Mouse (Mus musculus): ENCODE data around the gene Mapkap1. TPM values are rescaled to one million over a fixed set of nuclear protein-coding genes. Genes with fewer than 3 reads are reported as not detected.

Mapkap1 gene
- polyA plus RNA-seq, 1 experiment from 2014 or later: 60.7 TPM

DNA sequence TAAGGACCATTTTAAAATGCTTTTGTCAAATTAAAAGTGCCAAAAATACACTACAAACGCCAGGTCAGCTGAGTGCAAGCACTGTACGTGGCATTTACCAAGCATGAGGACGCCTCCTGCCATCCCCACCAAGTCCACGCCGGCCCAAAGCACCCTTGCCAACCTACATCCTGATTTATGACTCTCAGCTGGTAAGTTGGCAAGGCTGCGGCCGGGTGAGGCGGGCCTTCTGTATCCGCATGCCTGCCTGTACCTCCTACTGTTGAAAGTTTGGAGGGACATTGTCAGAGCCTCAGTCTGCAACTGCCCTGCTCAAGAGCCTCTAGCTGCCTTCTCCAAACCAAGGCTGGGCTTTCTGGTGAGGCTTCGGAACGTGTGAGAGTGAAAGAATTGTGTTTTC is 215.9 kb downstream of the Mapkap1 start:
- Histone ChIP-seq H3K27me3 (ENCODE audit: control insufficient read depth, insufficient read depth, low read length) (no peaks in the 10 kb centered on the region), H3K9ac (ENCODE audit: low read length) (no peak overlapping the region), H3K4me3 (ENCODE audit: low read length) (no peak overlapping the region), H3K9me3 (replicated peaks; ENCODE audit: control insufficient read depth, low read length) (no peaks in the 10 kb centered on the region), H3K36me3 (ENCODE audit: control insufficient read depth, insufficient read depth) (no peaks in the 10 kb centered on the region), H3K4me2 (ENCODE audit: low read depth, low read length) (no peak overlapping the region), H3K4me1 (ENCODE audit: control insufficient read depth, insufficient read depth, low read length) (peaks cover 12% of the 10 kb centered on the region), H3K27ac (ENCODE audit: low read length) (no peak overlapping the region)
- no peak for ATAC-seq (replicated peaks; ENCODE audit: extremely low read depth, insufficient read depth, low FRiP score)
- WGBS: 83% methylated on average over 11 of the region's 11 CpGs

DNA sequence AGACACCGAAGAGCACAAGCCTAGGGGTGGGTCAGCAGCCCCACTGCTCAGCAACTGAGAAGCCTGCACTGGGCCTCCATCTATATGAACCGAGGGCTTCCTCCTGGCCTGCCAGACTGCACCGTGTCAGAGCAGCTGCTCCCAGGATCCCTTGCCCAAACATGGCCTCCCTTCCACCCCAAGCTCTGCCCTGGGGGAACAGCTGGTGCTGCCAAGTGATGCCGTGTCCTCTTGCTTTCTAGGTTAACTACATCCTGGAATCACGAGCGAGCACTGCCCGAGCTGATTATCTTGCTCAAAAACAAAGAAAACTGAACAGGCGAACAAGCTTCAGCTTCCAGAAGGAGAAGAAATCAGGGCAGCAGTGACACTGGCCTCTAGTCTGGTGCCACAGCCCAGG is 216.6 kb downstream of the Mapkap1 start:
- Histone ChIP-seq H3K36me3 (ENCODE audit: control insufficient read depth, insufficient read depth) (no peaks in the 10 kb centered on the region), H3K27ac (ENCODE audit: low read length) (no peak overlapping the region), H3K9me3 (replicated peaks; ENCODE audit: control insufficient read depth, low read length) (no peaks in the 10 kb centered on the region), H3K9ac (ENCODE audit: low read length) (no peak overlapping the region), H3K4me1 (ENCODE audit: control insufficient read depth, insufficient read depth, low read length) (peaks cover 13% of the 10 kb centered on the region), H3K27me3 (ENCODE audit: control insufficient read depth, insufficient read depth, low read length) (no peaks in the 10 kb centered on the region), H3K4me2 (ENCODE audit: low read depth, low read length) (no peak overlapping the region), H3K4me3 (ENCODE audit: low read length) (no peak overlapping the region)
- 84% methylated on average over 8 of the region's 8 CpGs for WGBS
- no peak for ATAC-seq (replicated peaks; ENCODE audit: extremely low read depth, insufficient read depth, low FRiP score)

DNA sequence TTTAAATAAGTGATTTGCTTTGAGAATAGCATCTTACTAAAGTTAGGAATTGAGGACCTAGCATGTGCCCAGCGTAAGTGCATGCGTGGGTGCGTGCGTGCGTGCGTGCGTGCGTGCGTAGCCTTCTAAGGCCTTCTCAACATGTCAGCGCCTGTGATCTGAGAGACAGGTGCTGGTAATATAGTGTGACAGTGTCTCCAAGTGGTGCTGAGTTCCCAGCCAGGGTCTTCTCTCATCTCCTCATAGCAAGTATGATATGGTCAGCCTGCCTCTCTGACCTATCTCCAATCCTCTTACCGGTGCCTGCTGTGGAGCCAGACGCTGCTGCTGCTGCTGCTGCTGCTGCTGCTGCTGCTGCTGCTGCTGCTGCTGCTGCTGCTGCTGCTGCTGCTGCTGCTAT is 217.5 kb downstream of the Mapkap1 start:
- H3K27me3 ChIP-seq (ENCODE audit: control insufficient read depth, insufficient read depth, low read length): no peaks in the 10 kb centered on the region
- H3K4me1 ChIP-seq (ENCODE audit: control insufficient read depth, insufficient read depth, low read length): peaks cover 21% of the 10 kb centered on the region
- no peaks in the 10 kb centered on the region for H3K9me3 ChIP-seq (replicated peaks; ENCODE audit: control insufficient read depth, low read length)
- no peak for ATAC-seq (replicated peaks; ENCODE audit: extremely low read depth, insufficient read depth, low FRiP score)
- no peak overlapping the region for H3K4me3 ChIP-seq (ENCODE audit: low read length)
- no peak overlapping the region for H3K27ac ChIP-seq (ENCODE audit: low read length)
- H3K4me2 ChIP-seq (ENCODE audit: low read depth, low read length): no peak overlapping the region
- no peak overlapping the region for H3K9ac ChIP-seq (ENCODE audit: low read length)
- WGBS: 90% methylated on average over 12 of the region's 12 CpGs
- H3K36me3 ChIP-seq (ENCODE audit: control insufficient read depth, insufficient read depth): no peaks in the 10 kb centered on the region

DNA sequence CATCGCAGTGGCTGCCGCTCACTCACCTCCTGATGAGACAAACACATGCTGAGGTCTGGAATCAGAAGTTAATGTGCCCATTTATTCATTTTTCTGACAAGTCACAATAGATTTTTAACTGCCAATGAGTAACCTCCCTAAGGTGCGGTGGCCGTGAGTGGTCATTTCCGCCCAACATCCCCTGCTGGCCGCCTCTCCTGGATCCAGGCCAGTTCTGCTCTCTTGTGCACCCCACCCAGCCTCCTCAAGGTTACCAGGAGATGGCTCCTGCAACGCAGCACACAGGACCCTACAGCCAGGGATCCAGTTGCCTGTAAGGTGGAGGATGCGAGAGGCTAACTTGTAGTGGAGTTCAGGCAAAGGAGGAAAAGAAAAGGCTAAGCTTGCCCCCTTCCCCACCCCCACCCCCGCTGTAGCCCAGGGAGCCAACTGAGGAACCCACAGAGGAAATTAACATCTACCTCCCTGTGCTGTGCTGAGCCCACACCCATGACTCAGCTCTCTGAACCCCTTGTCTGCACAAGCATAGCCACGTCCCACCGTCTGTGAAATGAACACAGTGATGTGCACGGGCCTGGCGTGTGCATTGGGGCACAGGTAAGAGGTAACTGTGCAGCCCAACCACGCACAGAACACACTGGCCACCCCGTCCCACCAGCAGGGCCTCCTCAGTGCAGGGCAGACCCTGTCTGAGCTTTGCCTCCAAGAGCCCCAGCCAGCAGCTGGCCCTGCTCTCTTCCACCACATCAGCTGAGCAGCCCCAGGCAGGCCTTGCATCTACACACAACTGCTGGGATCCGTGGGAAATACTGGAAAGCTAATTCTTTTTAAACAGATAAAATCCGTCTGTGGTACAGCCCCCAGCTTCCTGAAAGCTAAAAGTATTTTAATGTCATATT is 221.0 kb downstream of the Mapkap1 start:
- H3K4me2 ChIP-seq (ENCODE audit: low read depth, low read length): no peak overlapping the region
- no peak overlapping the region for H3K4me3 ChIP-seq (ENCODE audit: low read length)
- 0 out of 2 replicates have a peak, but pooled peaks have one; percentile 46 for ATAC-seq (replicated peaks; ENCODE audit: extremely low read depth, insufficient read depth, low FRiP score)
- no peak overlapping the region for H3K9ac ChIP-seq (ENCODE audit: low read length)
- 64% methylated on average over 17 of the region's 17 CpGs for WGBS
- H3K9me3 ChIP-seq (replicated peaks; ENCODE audit: control insufficient read depth, low read length): no peaks in the 10 kb centered on the region
- H3K27me3 ChIP-seq (ENCODE audit: control insufficient read depth, insufficient read depth, low read length): no peaks in the 10 kb centered on the region
- H3K4me1 ChIP-seq (ENCODE audit: control insufficient read depth, insufficient read depth, low read length): peaks cover 14% of the 10 kb centered on the region
- no peak overlapping the region for H3K27ac ChIP-seq (ENCODE audit: low read length)
- no peaks in the 10 kb centered on the region for H3K36me3 ChIP-seq (ENCODE audit: control insufficient read depth, insufficient read depth)

DNA sequence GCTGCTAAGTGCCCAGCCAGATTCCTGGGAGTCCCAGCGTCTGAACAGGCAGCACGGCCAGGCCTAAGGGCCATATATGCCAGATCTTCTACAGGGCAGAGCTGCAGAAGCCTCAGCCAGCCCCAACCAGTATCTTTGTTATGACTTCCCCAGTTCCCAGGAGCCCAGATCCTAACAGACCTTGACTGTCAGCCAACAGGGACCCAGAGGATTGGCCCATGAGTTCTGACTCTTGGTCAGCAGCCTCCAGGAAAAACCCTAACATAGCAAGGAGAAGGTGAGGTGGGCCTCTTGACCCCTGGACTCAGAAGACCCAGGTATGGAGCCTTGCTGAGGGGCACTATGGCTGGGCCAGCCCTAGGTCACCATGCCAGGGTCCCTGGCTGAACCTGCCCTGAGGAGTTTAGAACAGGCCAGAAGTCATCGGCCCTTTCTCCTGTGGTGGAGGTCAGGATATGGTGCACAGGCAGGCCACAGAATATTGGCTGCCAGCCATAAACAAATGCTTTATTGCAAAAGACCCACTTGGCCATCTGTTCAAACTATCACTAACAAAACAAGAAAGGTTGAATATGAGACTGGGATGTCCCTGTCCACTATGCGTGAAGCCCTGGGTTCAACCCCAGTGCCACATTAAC is 222.5 kb downstream of the Mapkap1 start:
- 52% methylated on average over 4 of the region's 4 CpGs for WGBS
- H3K4me3 ChIP-seq (ENCODE audit: low read length): no peak overlapping the region
- ATAC-seq (replicated peaks; ENCODE audit: extremely low read depth, insufficient read depth, low FRiP score): no peak

DNA sequence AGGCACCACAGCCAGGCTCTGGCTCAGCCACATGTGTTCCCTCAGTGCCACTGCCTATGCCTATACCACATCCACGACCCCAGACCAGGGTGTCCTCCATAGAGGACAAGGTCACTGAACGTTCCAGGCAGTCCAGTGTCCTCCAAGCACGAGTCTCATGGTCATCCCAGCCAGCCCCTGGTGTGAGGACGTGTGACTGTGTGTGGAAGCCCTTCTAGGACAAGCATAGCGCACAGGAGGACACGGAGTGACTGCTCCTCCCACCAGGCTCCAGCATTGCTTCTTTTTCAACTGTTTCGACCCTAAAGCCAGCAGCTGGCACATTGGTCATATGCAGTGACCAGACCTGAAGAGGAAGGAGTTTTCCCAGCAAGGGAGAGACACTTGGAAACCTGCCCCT is 223.2 kb downstream of the Mapkap1 start:
- H3K27ac ChIP-seq (ENCODE audit: low read length): no peak overlapping the region
- no peak overlapping the region for H3K9ac ChIP-seq (ENCODE audit: low read length)
- no peak overlapping the region for H3K4me2 ChIP-seq (ENCODE audit: low read depth, low read length)
- H3K27me3 ChIP-seq (ENCODE audit: control insufficient read depth, insufficient read depth, low read length): no peaks in the 10 kb centered on the region
- no peak for ATAC-seq (replicated peaks; ENCODE audit: extremely low read depth, insufficient read depth, low FRiP score)
- H3K9me3 ChIP-seq (replicated peaks; ENCODE audit: control insufficient read depth, low read length): no peaks in the 10 kb centered on the region
- H3K4me1 ChIP-seq (ENCODE audit: control insufficient read depth, insufficient read depth, low read length): peaks cover 14% of the 10 kb centered on the region
- no peaks in the 10 kb centered on the region for H3K36me3 ChIP-seq (ENCODE audit: control insufficient read depth, insufficient read depth)
- no peak overlapping the region for H3K4me3 ChIP-seq (ENCODE audit: low read length)
- WGBS: 64% methylated on average over 7 of the region's 7 CpGs

More for the DNA sequence above, 222.5 kb downstream of the Mapkap1 start:
- Histone ChIP-seq H3K27me3 (ENCODE audit: control insufficient read depth, insufficient read depth, low read length) (no peaks in the 10 kb centered on the region), H3K27ac (ENCODE audit: low read length) (no peak overlapping the region), H3K36me3 (ENCODE audit: control insufficient read depth, insufficient read depth) (no peaks in the 10 kb centered on the region), H3K9me3 (replicated peaks; ENCODE audit: control insufficient read depth, low read length) (no peaks in the 10 kb centered on the region), H3K4me1 (ENCODE audit: control insufficient read depth, insufficient read depth, low read length) (peaks cover 14% of the 10 kb centered on the region), H3K4me2 (ENCODE audit: low read depth, low read length) (no peak overlapping the region), H3K9ac (ENCODE audit: low read length) (no peak overlapping the region)

DNA sequence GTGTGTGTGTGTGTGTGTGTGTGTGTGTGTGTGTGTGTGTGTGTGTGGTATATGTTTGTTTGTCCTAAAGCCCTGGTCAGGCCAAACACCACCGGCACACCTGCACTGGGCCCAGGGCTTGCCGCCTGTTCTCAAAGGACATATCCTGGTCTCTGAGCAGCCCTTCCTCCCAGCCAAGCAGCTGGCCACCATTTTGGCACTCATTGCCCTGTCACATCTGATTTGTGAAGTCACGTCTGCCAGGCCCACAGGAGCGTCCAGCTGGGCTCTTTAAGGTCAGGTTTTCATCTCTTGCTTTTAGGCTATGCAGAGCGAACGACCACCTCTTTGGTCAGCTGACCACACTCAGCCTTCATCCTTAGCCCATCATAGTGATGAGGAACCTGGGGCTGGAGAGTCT is 223.9 kb downstream of the Mapkap1 start:
- Histone ChIP-seq H3K4me3 (ENCODE audit: low read length) (no peak overlapping the region), H3K4me1 (ENCODE audit: control insufficient read depth, insufficient read depth, low read length) (peaks cover 14% of the 10 kb centered on the region), H3K9ac (ENCODE audit: low read length) (no peak overlapping the region), H3K9me3 (replicated peaks; ENCODE audit: control insufficient read depth, low read length) (no peaks in the 10 kb centered on the region), H3K27me3 (ENCODE audit: control insufficient read depth, insufficient read depth, low read length) (no peaks in the 10 kb centered on the region), H3K36me3 (ENCODE audit: control insufficient read depth, insufficient read depth) (no peaks in the 10 kb centered on the region), H3K4me2 (ENCODE audit: low read depth, low read length) (no peak overlapping the region), H3K27ac (ENCODE audit: low read length) (no peak overlapping the region)
- WGBS: 85% methylated on average over 6 of the region's 6 CpGs
- no peak for ATAC-seq (replicated peaks; ENCODE audit: extremely low read depth, insufficient read depth, low FRiP score)

DNA sequence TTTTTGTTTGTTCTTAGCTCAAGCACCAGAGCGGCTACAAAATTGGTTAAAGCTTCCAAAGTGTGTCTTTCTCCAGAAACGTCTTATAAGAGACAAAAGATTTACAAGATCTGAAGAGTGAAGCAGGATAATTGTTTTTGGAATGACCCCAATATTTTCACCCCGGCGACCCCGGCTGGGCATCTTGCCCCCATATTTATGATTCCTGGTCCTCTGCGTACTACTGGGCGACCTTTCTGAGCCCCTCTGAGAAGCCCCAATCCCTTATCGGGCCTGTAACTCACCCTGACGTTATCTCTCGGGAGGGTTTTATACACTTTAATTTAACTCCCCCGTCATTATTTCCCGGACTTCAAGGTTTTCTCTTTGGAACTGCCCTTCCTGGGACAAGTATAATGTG is 225.5 kb downstream of the Mapkap1 start:
- no peaks in the 10 kb centered on the region for H3K36me3 ChIP-seq (ENCODE audit: control insufficient read depth, insufficient read depth)
- H3K4me2 ChIP-seq (ENCODE audit: low read depth, low read length): no peak overlapping the region
- no peak overlapping the region for H3K27ac ChIP-seq (ENCODE audit: low read length)
- no peaks in the 10 kb centered on the region for H3K27me3 ChIP-seq (ENCODE audit: control insufficient read depth, insufficient read depth, low read length)
- no peak overlapping the region for H3K9ac ChIP-seq (ENCODE audit: low read length)
- H3K9me3 ChIP-seq (replicated peaks; ENCODE audit: control insufficient read depth, low read length): no peaks in the 10 kb centered on the region
- 81% methylated on average over 12 of the region's 12 CpGs for WGBS
- peaks cover 14% of the 10 kb centered on the region for H3K4me1 ChIP-seq (ENCODE audit: control insufficient read depth, insufficient read depth, low read length)
- no peak for ATAC-seq (replicated peaks; ENCODE audit: extremely low read depth, insufficient read depth, low FRiP score)
- H3K4me3 ChIP-seq (ENCODE audit: low read length): no peak overlapping the region
